Mouse (Mus musculus) urinary bladder, postnatal 10 days (tissue): Measurements from ENCODE around the gene Zg16.
"Not testable (repeated sequence)": the region's sequence is repeated elsewhere in the genome, so short reads cannot be mapped to it uniquely, and the experiment has no call there.

Source experiments
- DNase-seq: peaks from one replicate; pipeline ENCODE4 v3.0.0; 2022; ENCODE audit warnings: low spot score

The Zg16 gene

DNA sequence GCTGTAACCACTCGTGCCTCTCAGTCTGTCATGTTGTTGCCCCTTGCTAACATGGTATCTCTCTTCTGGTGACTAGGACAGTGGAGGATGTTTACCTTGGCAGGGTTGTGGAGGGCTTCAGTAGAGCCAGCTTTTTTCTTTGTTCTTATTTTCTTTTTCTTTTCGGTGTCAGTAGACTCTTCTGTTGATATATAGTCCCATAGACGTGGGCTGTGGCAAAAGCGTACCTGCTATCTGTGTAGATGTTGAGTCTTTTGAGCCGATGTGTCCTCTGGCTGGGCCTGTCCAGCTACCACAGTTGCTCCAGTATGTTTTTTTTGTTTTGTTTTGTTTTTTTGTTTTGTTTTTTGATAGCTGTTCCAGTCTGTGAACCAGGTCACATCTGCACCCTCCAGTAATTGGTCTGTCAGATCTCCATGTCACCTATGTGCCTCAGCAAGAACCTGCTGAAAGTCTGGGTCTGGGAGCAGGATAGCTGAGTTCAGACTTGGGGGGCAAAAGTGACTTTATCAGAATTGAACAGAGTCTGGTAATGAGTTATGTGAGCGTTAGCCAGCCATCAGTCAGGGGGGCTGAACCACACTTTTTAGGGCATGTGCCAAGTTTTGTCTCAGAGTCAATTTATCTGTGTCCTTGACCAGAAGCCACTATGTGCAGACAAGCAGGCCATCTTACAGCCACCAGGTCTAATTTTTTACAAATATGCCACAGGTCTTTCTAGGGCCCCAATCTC, at the start of gene Zg16:
Gene Zg16, minus strand, starts transcription at position 51 of the 733 bp plus-strand sequence.
- not testable (repeated sequence) for DNase-seq

DNA sequence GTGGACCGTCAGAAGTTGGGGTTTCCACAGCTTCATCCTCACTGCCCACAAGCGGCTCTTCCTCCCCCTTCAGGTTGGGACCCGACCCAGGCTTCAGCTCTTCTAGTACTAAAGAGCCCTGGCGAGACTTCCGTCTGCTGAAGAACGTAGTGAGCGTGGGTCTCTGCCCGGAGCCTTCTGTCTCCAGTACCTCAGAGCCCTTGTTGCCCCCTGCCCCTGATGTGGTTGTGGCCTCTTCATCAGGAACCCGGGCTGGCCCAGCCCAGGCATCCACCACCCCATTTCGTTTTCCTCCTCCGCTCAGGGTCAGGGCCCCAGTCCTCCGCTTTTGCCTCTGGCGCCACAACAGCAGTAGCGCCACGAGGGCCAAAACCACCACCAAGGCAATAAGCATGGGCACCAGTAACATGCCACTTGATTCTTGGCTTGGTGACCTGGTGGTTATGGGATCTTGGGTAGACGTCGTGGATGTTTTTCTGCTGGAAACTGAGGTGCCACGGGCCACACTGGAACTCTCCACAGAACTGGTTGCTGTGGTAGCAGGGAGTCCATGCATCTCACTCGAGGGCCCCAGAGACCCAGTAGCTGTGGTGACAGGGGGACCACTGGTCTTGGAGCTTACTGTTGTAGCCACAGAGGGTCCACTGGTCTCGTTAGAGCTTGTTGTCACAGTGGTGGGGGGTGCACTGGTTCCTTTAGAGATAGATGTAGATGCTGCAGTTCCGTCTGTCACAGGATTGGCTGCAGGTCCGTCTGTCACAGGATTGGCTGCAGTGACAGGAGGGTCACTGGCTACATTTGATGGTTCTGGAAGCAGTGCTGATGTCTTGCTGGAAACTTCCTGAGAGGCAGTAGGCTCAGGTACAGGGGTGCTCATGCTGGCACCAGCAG, 49.3 kb upstream of the Zg16 start:
- no peak for DNase-seq

DNA sequence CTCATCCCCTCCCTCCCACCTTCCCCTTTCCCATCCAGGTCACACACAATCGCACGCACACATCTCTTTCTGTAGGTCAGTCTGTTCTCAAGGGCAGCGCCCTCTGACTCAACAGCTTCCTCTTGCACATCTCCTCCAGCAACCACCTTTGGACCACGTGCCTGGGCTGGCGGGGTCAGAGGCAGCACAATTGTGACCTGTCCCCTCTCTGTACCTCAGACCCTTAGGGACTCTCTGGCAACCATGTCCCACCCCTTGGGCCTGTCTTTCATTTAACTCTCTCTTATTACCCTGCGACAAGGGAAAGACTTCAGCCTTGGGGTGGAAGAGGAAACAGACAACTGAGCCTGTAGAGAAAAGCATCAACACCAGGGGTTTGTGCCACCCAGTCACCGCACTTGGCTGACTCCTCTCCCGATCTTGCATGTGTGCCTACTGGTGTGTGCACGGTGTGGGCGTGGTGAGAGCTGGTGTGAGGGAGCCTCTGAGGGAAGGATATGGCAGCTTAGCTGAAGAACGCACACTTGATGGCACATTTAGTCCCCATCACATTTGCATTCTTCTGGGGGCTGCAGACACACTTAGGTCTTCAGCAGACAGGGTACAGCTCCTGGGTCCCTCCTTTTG, 47.8 kb upstream of the Zg16 start:
- DNase-seq, result no peak

DNA sequence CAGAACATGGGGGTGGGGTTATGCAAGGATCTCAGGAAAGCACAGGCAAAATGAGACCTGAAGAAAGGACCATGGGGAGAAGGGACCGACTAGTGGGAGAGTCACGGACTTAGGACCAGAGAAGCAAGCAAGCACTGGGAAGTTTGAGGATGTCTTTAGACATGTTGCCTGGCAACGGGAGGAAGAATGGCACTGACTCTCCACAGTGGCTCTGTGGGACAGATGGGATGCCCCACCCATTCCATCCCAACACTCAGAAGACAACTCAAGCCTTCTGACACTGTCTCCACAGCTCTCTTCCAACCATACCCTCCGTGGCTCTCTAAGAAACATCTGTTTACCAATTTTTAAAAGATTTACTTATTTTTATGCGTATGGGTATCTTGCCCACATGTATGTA, 46.0 kb upstream of the Zg16 start:
- no peak for DNase-seq

DNA sequence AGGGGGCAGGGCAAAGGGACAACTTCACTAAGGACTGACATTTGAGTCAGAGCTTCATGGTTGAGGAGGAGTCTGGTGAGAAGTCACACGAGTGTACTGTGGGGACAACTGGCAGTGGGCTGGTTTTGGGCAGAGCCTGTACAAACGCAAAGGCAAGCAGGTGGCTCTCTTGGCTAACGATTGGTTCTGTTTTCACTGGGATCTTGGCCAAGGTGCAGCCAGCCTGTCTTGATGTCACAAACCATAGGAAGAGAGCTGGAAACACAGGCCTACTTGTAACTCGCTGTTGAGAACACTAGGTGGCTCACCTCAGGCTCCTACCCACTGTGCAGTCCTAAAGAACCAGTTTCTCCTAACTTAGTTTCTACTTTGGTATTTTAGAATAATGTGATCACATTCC, 42.5 kb upstream of the Zg16 start:
- no peak for DNase-seq

DNA sequence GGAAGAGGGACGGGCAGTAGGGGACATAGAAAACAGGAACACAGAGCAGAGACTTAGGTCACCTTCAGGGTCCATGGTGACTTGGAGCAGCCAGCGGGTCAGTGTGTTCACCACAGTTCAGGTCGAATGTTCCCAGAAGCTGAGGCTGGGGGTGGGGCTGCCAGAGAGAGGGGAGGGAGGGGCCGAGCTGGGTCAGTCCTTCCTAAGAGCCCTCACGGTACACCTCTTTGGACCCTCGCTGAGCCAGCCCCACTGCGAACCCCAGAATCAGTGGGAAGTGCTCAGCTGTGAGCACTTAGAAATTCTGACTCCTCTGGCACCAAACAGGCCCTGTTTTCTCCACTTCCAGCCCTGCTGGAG, 34.8 kb upstream of the Zg16 start, which contains the start of gene Qprt:
Gene Qprt, minus strand, starts transcription at position 316 of the 360 bp plus-strand sequence.
- no peak for DNase-seq

DNA sequence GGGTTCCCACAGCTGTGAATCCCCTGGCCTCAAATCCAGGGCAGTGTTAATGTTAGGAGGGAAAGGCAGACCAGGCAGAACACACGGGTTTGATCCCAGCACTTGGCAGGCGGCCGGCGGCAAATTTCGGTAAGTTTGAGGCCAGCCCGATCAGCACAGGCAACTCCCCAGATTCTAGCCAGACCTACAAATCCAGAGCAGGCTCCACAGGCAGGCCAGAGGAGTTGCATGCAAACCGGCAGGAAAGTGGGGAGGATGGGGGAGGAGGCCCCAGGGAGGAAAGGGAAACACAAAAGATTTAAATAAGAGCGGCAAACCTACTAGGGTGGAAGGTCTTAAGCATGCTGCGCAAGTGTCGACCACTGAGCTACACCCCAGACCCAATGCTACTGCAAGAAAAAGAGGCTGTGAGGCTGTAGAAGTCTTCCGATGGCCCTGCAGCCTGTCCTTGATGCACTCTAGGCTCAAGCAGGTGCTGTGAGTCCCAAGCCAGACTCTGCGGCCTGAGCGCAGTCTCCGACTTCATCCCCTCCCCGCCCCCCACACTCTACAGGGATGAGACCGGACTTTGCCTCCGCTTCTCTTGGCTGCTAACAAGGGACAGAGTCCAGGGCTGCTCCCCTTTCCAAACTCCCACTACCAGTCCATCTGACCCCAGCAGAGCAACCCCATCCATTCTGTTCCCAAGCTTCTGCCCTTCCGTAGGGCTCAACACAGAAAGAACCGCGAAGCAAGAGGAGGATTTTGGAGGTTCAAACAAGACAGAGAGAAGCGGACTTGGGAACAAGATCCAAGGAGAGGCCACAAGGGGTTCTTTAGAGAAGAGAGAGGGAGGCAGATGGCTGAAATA, 34.2 kb upstream of the Zg16 start:
- DNase-seq, result no peak

DNA sequence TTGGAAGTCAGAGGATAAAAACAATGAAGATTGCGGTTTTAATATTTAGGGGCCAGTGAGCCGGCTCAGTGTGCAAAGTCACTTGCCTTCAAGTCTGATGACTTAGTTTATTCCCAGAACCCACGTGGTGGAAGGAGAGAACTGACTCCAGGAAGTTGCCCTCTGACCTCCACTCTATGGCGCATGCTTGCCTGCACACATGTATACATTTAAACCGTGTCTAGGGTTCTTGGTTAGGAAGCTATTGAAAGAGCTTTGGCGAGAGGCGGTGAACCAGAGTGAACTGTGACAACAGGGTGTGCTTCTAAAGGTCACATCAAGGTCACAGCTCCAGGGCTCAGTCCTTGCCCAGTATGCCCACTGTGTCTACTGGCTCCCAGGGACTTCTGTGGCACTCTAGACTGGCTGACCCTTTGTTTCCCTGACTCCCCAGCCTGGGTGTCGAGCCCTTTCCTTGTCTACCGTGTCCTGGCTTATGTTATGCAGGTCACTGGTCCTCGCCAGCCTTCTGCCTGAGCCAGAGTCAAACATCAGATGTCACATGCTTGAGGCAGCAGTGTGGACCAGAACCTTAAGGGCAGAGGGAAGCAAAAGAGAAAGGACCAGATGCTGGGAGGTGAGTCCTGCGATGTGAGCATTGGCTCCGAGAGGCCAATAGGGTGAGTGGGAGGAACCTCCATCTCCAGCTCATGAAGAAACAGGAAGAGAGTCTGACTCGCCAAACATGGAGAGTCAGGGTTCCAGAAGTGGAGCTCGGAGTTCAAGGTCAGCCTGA, 31.7 kb upstream of the Zg16 start:
- DNase-seq, result no peak

DNA sequence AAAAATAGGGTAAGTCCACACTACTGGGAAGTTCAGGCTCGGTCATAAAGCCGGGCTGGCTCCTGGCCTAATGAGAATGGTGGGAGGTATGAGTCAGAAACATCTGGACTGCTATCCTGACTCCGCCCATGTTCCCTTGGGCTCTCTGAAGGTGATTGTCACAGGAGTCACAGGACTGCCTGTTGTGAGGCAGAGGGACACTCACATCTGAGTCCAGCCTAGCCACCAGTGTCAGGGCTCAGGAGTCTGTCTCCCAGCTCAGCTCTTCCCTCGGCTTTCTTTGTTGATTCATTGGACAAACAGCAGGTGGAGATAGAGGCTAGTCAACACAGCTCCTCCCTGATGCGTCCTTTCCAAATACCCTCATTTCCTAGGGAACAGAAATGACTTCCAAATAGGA, 30.8 kb upstream of the Zg16 start:
- no peak for DNase-seq

DNA sequence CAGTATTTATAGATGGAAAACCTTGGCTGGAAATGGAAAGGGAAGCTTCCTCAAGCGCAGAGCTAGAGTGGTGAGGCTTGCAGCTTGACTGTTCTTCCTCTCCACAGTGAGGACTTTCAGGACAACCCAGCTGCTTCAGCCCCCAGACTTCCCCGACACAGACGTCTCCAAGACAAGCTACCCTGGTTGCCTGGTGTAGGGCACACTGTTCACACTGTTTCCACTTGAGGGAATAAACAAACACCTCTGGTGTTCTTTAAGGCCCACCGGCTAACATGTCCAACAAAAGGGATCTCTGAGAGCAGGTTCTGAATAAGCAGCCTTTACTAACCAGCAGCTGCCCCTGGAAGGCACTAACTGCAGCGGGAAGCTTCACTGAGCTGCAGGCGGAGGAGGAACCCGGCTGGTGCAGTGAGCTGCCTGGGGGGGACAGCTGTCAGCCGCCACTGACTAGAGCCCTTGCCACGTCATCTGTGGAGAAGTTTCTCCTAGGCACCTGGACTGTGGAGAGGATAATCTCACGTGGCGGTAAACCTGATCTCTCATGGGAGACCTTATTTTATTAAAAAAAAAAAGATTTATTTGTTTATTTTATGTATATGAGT, 29.3 kb upstream of the Zg16 start:
- DNase-seq, result no peak

DNA sequence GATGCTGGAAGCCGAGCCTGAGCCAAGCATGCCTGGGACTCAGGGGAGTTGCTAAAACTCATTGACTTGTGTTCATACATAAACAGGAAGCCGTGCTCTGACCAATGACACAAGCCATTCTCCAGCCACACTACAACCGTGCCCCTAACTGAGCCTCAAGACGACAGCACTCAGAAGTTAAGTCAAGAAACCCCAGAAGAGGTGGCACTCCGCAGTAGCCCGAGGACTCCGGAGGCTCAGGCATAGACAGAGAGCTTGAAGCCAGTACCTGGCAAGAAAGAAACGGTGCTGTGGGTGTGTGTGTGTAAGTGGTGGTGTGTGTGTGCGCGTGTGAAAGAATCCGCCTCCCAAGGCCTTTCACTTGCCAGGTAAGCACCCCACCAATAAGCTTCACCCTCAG, 27.8 kb upstream of the Zg16 start:
- DNase-seq, result no peak

DNA sequence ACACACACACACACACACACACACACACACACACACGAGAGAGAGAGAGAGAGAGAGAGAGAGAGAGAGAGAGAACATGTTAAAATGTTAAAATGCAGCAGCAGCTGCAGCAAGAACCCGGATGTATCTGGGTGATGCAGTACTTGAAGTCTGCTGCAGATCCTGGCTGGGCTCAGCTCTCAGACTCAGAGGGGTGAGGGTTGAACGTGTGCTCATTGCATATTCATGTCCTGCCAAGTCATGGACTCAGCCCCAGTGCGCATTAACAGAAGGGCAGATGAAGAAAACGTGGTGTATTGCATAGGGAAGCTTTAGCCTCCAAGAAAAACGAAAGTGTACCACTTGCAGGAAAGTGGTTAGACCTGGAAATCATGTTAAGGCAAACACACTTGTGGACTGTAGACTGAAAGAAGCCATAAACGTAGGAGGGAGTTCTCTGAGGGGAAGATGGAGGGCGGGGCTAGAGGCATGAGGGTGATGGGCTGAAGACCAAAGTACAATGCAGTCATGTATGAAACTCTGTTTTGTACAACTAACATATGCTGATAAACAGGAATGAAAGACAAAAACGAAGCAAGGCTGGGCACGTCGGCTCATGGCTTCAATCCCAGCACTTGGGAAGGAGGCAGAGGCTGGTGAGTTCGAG, 26.6 kb upstream of the Zg16 start:
- no peak for DNase-seq

DNA sequence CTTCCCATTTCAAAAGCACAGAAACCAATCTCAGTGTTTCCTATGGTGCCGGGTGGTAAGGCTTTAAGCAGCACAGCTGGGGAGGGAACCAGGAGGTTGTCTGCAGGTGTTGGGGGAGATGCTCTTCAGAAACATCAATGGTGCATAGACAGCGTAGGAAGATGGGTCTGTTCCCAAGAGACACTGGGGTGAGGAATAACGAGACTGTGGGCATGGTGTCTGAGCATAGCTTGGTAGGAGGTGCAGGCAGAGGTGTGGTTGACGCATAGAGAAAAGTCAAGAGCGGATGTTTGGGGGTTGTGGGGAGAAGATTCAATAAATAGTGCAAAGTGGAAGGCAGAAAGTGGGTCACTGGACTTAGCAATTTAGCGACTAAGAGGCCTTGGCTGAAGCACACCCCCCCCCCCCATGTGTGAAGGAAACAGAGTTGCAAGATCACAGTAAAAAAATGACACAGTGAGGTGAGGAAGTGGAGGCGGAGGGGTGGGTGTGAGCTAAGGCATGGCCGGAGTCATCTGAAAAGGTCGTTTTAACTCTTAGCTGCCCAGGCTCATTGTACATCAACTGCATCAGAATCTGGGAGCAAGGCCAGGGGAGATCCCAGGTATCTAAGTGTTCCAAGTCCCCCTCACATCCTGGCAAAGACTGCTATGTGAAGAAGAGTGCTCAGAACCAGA, 25.9 kb upstream of the Zg16 start:
- DNase-seq, result no peak

DNA sequence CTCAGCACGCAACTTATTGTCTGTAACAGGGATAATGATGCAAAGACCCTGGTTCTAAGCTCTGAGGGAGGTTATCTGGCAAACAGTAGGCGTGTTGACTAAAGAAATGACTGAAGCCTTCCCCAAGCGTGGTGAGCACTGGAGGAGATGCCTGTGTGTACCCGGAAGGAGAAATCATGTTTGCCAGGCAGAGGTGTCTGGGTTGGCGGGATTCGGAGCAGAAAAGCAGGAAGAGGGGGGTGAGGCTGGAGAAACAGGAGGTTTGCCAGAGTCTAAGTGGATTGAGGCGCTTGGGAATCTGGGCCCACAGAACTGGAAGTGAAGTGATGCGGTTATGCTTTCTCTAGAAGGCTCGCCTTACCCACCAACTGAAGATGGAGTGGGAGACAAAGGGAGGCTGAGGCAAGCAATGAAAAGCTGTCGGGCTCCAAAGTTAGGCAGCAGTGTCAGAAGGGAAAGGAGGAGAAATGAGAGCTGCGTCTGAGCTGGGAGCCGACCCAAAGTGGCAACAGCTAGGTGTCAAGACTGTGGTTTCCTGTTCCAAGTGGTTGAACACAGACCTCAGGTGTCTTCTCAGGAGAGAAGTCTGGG, 25.2 kb upstream of the Zg16 start:
- no peak for DNase-seq

DNA sequence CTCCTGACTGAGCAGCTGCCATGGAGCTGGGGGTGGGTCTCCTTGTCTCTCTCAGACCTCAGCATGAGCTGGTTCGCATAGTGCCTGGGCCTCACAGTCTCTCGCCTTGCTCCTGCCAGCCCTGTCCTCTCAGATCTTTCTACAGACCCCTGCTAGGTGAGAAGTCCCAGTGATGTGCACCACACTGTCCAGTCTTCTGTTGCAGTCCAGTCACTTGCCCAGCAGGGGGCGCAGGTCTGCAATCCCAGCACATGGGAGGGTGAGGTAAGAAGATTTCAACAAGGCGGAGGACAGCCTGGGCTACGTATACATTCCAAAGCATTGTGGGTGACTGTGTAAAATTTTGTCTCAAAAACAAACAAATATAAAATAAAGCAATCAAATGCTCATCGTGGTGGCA, 24.3 kb upstream of the Zg16 start:
- DNase-seq, result no peak

DNA sequence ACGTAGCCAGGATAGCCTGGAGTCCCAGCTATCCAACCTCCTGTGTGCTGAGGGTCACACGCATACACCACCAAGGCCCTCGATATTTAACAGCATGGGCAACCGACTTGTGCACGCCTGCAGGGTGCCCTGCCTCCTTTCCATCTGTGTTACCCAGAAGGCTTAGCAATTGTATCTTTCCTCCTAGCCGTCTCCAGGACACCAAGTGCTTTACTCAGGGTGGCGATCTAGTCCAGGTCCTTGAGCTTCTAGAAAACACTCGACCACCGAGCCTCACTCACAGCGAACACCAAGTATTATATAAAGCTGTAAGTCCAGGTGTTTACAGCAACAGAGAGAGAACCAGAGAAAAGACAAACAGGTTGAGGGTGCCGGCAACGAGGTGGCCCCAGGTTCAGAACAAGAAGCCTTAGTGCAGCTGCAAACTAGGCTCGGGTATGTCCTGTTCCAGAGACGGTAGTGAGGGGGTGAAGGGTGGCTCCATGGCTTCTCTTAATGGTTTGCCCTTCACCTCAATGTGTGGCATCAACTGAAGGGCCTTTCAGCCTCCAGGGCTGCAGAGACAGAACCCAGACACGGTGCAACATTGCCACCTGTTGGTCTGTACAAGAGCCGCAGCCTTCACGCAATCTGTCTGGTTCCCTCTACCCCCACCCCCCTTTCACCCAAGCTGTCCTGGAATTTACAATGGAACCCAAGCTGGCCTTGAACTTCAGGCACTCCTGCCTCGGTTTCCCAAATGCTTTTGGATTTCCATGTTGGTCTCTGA, 23.3 kb upstream of the Zg16 start:
- DNase-seq, result no peak

DNA sequence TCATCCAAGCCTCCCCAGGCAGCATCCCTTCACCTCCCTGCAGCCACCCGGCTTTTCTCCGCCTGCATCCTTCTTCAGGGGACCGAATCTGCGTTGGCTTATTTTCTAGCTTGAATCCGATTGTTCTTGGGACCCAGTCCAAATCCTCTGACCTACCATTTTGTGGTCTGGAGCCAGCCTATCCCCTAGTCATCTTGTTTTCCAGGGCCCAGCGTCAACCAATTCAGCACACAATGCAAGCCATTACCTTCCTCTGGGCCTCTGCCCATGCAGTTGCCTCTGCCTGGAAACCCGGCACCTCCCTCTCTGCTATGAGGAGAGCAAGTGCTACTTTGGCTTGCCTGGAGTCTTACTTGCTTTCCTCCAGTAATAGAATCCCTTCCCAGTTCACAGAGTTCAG, 18.4 kb upstream of the Zg16 start:
- DNase-seq, result no peak

DNA sequence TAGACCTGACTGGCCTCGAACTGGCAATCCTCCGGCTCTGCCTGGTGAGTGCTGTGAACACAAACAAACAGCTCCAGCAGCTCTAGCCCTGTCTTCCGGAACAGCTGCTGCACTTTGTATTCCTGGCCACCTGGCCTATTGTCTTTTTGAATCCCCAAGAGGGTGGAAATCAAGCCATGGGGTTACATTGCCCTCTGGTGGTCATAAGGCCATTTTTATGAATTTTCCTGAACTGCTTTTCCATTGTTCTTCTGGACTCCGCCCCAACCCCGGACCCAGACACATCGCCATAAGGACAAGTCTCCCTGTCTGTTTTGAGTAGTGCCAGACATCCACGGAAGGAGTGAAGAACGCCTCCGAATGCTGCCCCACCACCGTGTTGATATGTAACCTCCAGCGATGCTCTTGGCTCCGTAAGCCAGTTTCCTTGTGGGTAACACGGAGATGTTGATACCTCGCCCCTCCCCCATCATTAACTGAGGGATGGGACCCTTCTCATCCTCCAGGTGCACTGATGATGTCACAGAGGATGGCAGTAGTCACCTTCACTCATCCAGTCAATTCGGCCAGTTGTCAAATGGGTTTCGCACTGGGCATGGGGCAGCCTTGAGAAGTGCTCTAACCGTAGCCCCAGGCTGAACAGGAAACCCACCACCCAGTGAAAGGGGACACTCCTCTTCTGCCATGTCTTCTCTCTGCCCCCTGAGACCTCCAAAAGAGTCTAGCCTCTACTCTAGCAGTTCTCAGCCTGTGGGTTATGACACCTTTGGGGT, 17.6 kb upstream of the Zg16 start:
- DNase-seq, result no peak
